Mouse (Mus musculus): ENCODE results near the gene Ift27.

GRCm38 (mm10) chr15:78186906-78187305, 13.0 kb upstream of the Ift27 start:
- TF ChIP-seq POLR2A (IDR thresholded peaks at IDR 0.05; ENCODE audit: control insufficient read depth, low read depth, low read length) (no peak), CTCF (IDR thresholded peaks at IDR 0.05; ENCODE audit: control insufficient read depth, insufficient read depth, insufficient replicate concordance, low read depth, low read length) (no peak)

Measured in testis, adult 2 months (tissue).